Mouse (Mus musculus) liver, embryonic 15.5 days (tissue): ENCODE results near the gene Galntl6. TPM values are rescaled to one million over a fixed set of nuclear protein-coding genes. Genes with fewer than 3 reads are reported as not detected.

Experiments
- ATAC-seq: fragments of 200-750 bp; cut with Nextera tagmentation; 2 replicates; pipeline ENCODE4 v1.8.0; 2017; ENCODE audit warnings: moderate number of reproducible peaks, mild to moderate bottlenecking, moderate library complexity; ENCODE audit not compliant: insufficient read depth
- H3K27ac ChIP-seq: fragments of 300-500 bp; sonication (generic); replicated peaks from 2 replicates; pipeline ENCODE4 v1.5.1; 2015; ENCODE audit warnings: mild to moderate bottlenecking, inconsistent platforms
- H3K27me3 ChIP-seq: fragments of 300-500 bp; sonication (generic); 2 replicates; pipeline ENCODE4 v1.6.1; 2015; ENCODE audit warnings: mild to moderate bottlenecking, inconsistent platforms
- H3K36me3 ChIP-seq: fragments of 300-500 bp; sonication (generic); replicated peaks from 2 replicates; pipeline ENCODE4 v1.6.1; 2015; ENCODE audit warnings: moderate library complexity, mild to moderate bottlenecking, inconsistent platforms
- H3K4me1 ChIP-seq: fragments of 300-500 bp; sonication (generic); replicated peaks from 2 replicates; pipeline ENCODE4 v1.6.1; 2015; ENCODE audit warnings: inconsistent platforms
- H3K4me2 ChIP-seq: fragments of 300-500 bp; sonication (generic); 2 replicates; pipeline ENCODE4 v1.6.1; 2015; ENCODE audit warnings: moderate library complexity, mild to moderate bottlenecking, inconsistent platforms
- H3K4me3 ChIP-seq: fragments of 300-500 bp; sonication (generic); replicated peaks from 2 replicates; pipeline ENCODE4 v1.5.1; 2015; ENCODE audit warnings: mild to moderate bottlenecking, inconsistent platforms
- H3K9ac ChIP-seq: fragments of 300-500 bp; sonication (generic); 2 replicates; pipeline ENCODE4 v1.6.1; 2015; ENCODE audit warnings: moderate library complexity, mild to moderate bottlenecking, inconsistent platforms
- H3K9me3 ChIP-seq: fragments of 300-500 bp; sonication (generic); replicated peaks from 2 replicates; pipeline ENCODE4 v1.6.1; 2016; ENCODE audit warnings: inconsistent platforms
- WGBS: fragments of 180-500 bp; shearing (Covaris S2); methylation state at CpG from one replicate; pipeline ENCODE4 v1.1.7; 2015; ENCODE audit warnings: mixed read lengths; ENCODE audit not compliant: insufficient replicate concordance; 5-methylcytosine and 5-hydroxymethylcytosine counted together
- polyA plus RNA-seq: library from polyadenylated mRNA; unstranded; fragments of >200 nt; fragmentation: Nextera tagmentation; extraction: Ambion mirVana; gene quantifications from 2 replicates; pipeline ENCODE4 v1.2.1, GENCODE M21; 2015

Gene Galntl6
- polyA plus RNA-seq, 1 experiment from 2014 or later = not detected

GRCm38 (mm10) chr8:58265485-58265884, 647.0 kb downstream of the Galntl6 start:
- H3K4me1 ChIP-seq = no peaks in the 10 kb centered on the region
- H3K9me3 ChIP-seq = no peaks in the 10 kb centered on the region
- no peaks in the 10 kb centered on the region for H3K36me3 ChIP-seq
- no peak overlapping the region for H3K4me2 ChIP-seq
- H3K4me3 ChIP-seq = no peak overlapping the region
- no peaks in the 10 kb centered on the region for H3K27me3 ChIP-seq
- 76% methylated on average over 2 of the region's 2 CpGs for WGBS
- no peak overlapping the region for H3K27ac ChIP-seq
- ATAC-seq = no peak
- H3K9ac ChIP-seq = no peak overlapping the region

- H3K9ac ChIP-seq = no peak overlapping the region
- no peaks in the 10 kb centered on the region for H3K9me3 ChIP-seq
- ATAC-seq = no peak
- no peak overlapping the region for H3K4me3 ChIP-seq
- H3K4me2 ChIP-seq = no peak overlapping the region
- WGBS = 45% methylated on average over 2 of the region's 2 CpGs
- no peaks in the 10 kb centered on the region for H3K36me3 ChIP-seq
- H3K27ac ChIP-seq = no peak overlapping the region
- no peaks in the 10 kb centered on the region for H3K4me1 ChIP-seq
- H3K27me3 ChIP-seq = no peaks in the 10 kb centered on the region
Observed at GRCm38 (mm10) chr8:58258577-58259315, 653.7 kb downstream of the Galntl6 start.

- ATAC-seq = no peak
- Histone ChIP-seq H3K4me1 (no peaks in the 10 kb centered on the region), H3K36me3 (no peaks in the 10 kb centered on the region), H3K27me3 (no peaks in the 10 kb centered on the region), H3K9me3 (no peaks in the 10 kb centered on the region), H3K9ac (no peak overlapping the region), H3K4me3 (no peak overlapping the region), H3K27ac (no peak overlapping the region), H3K4me2 (no peak overlapping the region)
- WGBS = 37% methylated on average over 1 of the region's 1 CpGs
Observed at GRCm38 (mm10) chr8:58253620-58254019, 658.8 kb downstream of the Galntl6 start.

GRCm38 (mm10) chr8:58244830-58245229, 667.6 kb downstream of the Galntl6 start:
- no peaks in the 10 kb centered on the region for H3K27me3 ChIP-seq
- no peak overlapping the region for H3K4me3 ChIP-seq
- ATAC-seq = no peak
- H3K9me3 ChIP-seq = no peaks in the 10 kb centered on the region
- H3K27ac ChIP-seq = no peak overlapping the region
- H3K9ac ChIP-seq = no peak overlapping the region
- H3K36me3 ChIP-seq = no peaks in the 10 kb centered on the region
- H3K4me1 ChIP-seq = no peaks in the 10 kb centered on the region
- 60% methylated on average over 3 of the region's 3 CpGs for WGBS
- H3K4me2 ChIP-seq = no peak overlapping the region

- no peak for ATAC-seq
- Histone ChIP-seq H3K9me3 (no peaks in the 10 kb centered on the region), H3K27ac (no peak overlapping the region), H3K4me3 (no peak overlapping the region), H3K36me3 (no peaks in the 10 kb centered on the region), H3K4me1 (no peaks in the 10 kb centered on the region), H3K27me3 (no peaks in the 10 kb centered on the region), H3K4me2 (no peak overlapping the region), H3K9ac (no peak overlapping the region)
- 23% methylated on average over 2 of the region's 2 CpGs for WGBS
Observed at GRCm38 (mm10) chr8:58234220-58234619, 678.2 kb downstream of the Galntl6 start.

GRCm38 (mm10) chr8:58228725-58229124, 683.7 kb downstream of the Galntl6 start:
- Histone ChIP-seq H3K27me3 (no peaks in the 10 kb centered on the region), H3K9ac (no peak overlapping the region), H3K27ac (no peak overlapping the region), H3K4me3 (no peak overlapping the region), H3K4me1 (no peaks in the 10 kb centered on the region), H3K9me3 (no peaks in the 10 kb centered on the region), H3K4me2 (no peak overlapping the region), H3K36me3 (no peaks in the 10 kb centered on the region)
- 56% methylated on average over 1 of the region's 1 CpGs for WGBS
- no peak for ATAC-seq

GRCm38 (mm10) chr8:58217885-58218284, 694.6 kb downstream of the Galntl6 start:
- no peak overlapping the region for H3K4me2 ChIP-seq
- no peaks in the 10 kb centered on the region for H3K27me3 ChIP-seq
- no peak overlapping the region for H3K9ac ChIP-seq
- H3K9me3 ChIP-seq = no peaks in the 10 kb centered on the region
- H3K36me3 ChIP-seq = no peaks in the 10 kb centered on the region
- 61% methylated on average over 8 of the region's 8 CpGs for WGBS
- ATAC-seq = no peak
- H3K27ac ChIP-seq = no peak overlapping the region
- H3K4me1 ChIP-seq = no peaks in the 10 kb centered on the region
- H3K4me3 ChIP-seq = no peak overlapping the region

- H3K27me3 ChIP-seq = no peaks in the 10 kb centered on the region
- H3K4me2 ChIP-seq = no peak overlapping the region
- 56% methylated on average over 1 of the region's 1 CpGs for WGBS
- no peak for ATAC-seq
- H3K4me1 ChIP-seq = no peaks in the 10 kb centered on the region
- no peaks in the 10 kb centered on the region for H3K36me3 ChIP-seq
- no peaks in the 10 kb centered on the region for H3K9me3 ChIP-seq
- no peak overlapping the region for H3K9ac ChIP-seq
- H3K4me3 ChIP-seq = no peak overlapping the region
- H3K27ac ChIP-seq = no peak overlapping the region
Observed at GRCm38 (mm10) chr8:58189694-58190093, 722.7 kb downstream of the Galntl6 start.

- Histone ChIP-seq H3K4me3 (no peak overlapping the region), H3K4me1 (no peaks in the 10 kb centered on the region), H3K9me3 (no peaks in the 10 kb centered on the region), H3K27ac (no peak overlapping the region), H3K4me2 (no peak overlapping the region), H3K27me3 (no peaks in the 10 kb centered on the region), H3K9ac (no peak overlapping the region), H3K36me3 (no peaks in the 10 kb centered on the region)
- 29% methylated on average over 1 of the region's 1 CpGs for WGBS
- ATAC-seq = no peak
Observed at GRCm38 (mm10) chr8:58146961-58147360, 765.5 kb downstream of the Galntl6 start.

- 62% methylated on average over 4 of the region's 4 CpGs for WGBS
- H3K27ac ChIP-seq = no peak overlapping the region
Observed at GRCm38 (mm10) chr8:58086733-58087132, 825.7 kb downstream of the Galntl6 start.

GRCm38 (mm10) chr8:58084931-58085330, 827.5 kb downstream of the Galntl6 start:
- H3K4me3 ChIP-seq = no peak overlapping the region
- H3K9ac ChIP-seq = no peak overlapping the region
- WGBS = 63% methylated on average over 6 of the region's 6 CpGs
- no peaks in the 10 kb centered on the region for H3K27me3 ChIP-seq
- H3K27ac ChIP-seq = no peak overlapping the region
- no peaks in the 10 kb centered on the region for H3K9me3 ChIP-seq
- H3K4me2 ChIP-seq = no peak overlapping the region
- H3K4me1 ChIP-seq = no peaks in the 10 kb centered on the region
- H3K36me3 ChIP-seq = no peaks in the 10 kb centered on the region
- no peak for ATAC-seq

More at GRCm38 (mm10) chr8:58086733-58087132, 825.7 kb downstream of the Galntl6 start:
- Histone ChIP-seq H3K36me3 (no peaks in the 10 kb centered on the region), H3K4me1 (no peaks in the 10 kb centered on the region), H3K4me3 (no peak overlapping the region), H3K4me2 (no peak overlapping the region), H3K9ac (no peak overlapping the region), H3K9me3 (no peaks in the 10 kb centered on the region), H3K27me3 (no peaks in the 10 kb centered on the region)
- ATAC-seq = no peak

- 56% methylated on average over 5 of the region's 5 CpGs for whole genome bisulfite sequencing
- H3K9me3 ChIP-seq = no peaks in the 10 kb centered on the region
- H3K4me2 ChIP-seq = no peak overlapping the region
- H3K36me3 ChIP-seq = no peaks in the 10 kb centered on the region
- H3K4me1 ChIP-seq = no peaks in the 10 kb centered on the region
- H3K4me3 ChIP-seq = no peak overlapping the region
- no peak overlapping the region for H3K27ac ChIP-seq
- ATAC-seq = no peak
- H3K27me3 ChIP-seq = no peaks in the 10 kb centered on the region
- H3K9ac ChIP-seq = no peak overlapping the region
Observed at GRCm38 (mm10) chr8:58081715-58082114, 830.7 kb downstream of the Galntl6 start.
